Mouse (Mus musculus) urinary bladder, postnatal 25 days (tissue): ENCODE results near the gene App.

Source experiments
- DNase-seq: peaks from one replicate; pipeline ENCODE4 v3.0.0; 2022; ENCODE audit warnings: low spot score

Gene App

GRCm38 (mm10) chr16:85150902-85151301 lies 22.7 kb downstream of the App start:
- DNase-seq = no peak

GRCm38 (mm10) chr16:85149509-85149871 lies 24.1 kb downstream of the App start:
- no peak for DNase-seq

- peak; percentile 47 for DNase-seq
Observed at GRCm38 (mm10) chr16:85148615-85149508, 24.7 kb downstream of the App start.

GRCm38 (mm10) chr16:85147440-85147839 lies 26.1 kb downstream of the App start:
- DNase-seq = no peak

GRCm38 (mm10) chr16:85145771-85146178 lies 27.8 kb downstream of the App start:
- DNase-seq = no peak

- no peak for DNase-seq
Observed at GRCm38 (mm10) chr16:85145369-85145768, 28.2 kb downstream of the App start.

- no peak for DNase-seq
Observed at GRCm38 (mm10) chr16:85144401-85144800, 29.2 kb downstream of the App start.

- DNase-seq = no peak
Observed at GRCm38 (mm10) chr16:85143863-85144262, 29.7 kb downstream of the App start.

- DNase-seq = no peak
Observed at GRCm38 (mm10) chr16:85143188-85143587, 30.4 kb downstream of the App start.

- no peak for DNase-seq
Observed at GRCm38 (mm10) chr16:85141404-85141803, 32.2 kb downstream of the App start.

- no peak for DNase-seq
Observed at GRCm38 (mm10) chr16:85139178-85139604, 34.4 kb downstream of the App start.

GRCm38 (mm10) chr16:85137348-85137747 lies 36.2 kb downstream of the App start:
- no peak for DNase-seq

- DNase-seq = no peak
Observed at GRCm38 (mm10) chr16:85136046-85136445, 37.5 kb downstream of the App start.

GRCm38 (mm10) chr16:85133468-85133881 lies 40.1 kb downstream of the App start:
- DNase-seq = no peak

- DNase-seq = no peak
Observed at GRCm38 (mm10) chr16:85133057-85133456, 40.5 kb downstream of the App start.

- no peak for DNase-seq
Observed at GRCm38 (mm10) chr16:85132182-85132581, 41.4 kb downstream of the App start.

- no peak for DNase-seq
Observed at GRCm38 (mm10) chr16:85130861-85131556, 42.6 kb downstream of the App start.

- no peak for DNase-seq
Observed at GRCm38 (mm10) chr16:85128693-85129657, 44.6 kb downstream of the App start.

- DNase-seq = no peak
Observed at GRCm38 (mm10) chr16:85128347-85128664, 45.3 kb downstream of the App start.

GRCm38 (mm10) chr16:85127661-85128346 lies 45.8 kb downstream of the App start:
- DNase-seq = no peak

GRCm38 (mm10) chr16:85124649-85125048 lies 48.9 kb downstream of the App start:
- DNase-seq = no peak

GRCm38 (mm10) chr16:85121983-85122382 lies 51.6 kb downstream of the App start:
- DNase-seq = no peak
